Mouse (Mus musculus) T-cell, adult 2 months (primary cell): Measurements from ENCODE around the gene Hps1.

Source experiments
- DNase-seq: peaks from one replicate; pipeline ENCODE4 v3.0.0; 2022; ENCODE audit warnings: low spot score

Hps1 gene

DNA sequence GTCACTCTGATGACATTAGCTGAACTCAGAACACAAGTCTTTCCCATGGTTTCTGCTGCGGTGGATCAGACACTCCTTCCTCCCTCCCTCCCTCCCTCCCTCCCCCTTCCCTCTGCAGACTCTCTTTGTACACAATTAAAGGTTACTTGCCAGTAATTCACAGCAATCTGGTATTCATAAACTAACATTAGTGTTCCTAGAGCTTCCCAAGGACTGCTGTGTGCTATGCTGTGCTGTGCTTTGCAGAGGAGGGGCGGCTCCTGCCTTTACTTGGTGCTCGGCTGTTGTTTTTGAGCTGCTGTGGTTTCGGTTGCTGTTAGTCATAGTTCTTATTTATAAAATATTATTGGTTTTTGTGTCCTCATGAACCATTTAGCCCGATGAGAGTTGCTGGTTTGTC is 62.1 kb downstream of the Hps1 start:
- no peak for DNase-seq

DNA sequence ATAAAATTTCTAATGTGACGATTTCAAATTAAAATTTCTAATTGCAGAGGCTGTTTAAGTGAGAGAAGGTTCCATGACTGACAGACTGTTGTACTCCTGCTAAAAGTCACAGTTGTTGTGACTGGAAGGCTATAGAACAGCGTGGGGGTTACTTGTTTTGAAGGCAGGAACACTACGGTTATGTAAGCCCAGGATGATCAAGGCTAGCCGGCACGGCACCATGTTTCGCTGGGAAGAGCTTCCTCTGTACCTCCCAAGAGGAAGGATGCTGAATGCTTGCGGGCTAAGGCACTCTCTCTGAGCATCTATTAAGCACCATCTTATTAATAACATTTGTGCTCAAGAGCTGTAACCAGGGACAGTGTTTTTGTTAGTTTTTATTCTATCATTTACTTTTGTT is 63.3 kb downstream of the Hps1 start:
- DNase-seq = no peak

DNA sequence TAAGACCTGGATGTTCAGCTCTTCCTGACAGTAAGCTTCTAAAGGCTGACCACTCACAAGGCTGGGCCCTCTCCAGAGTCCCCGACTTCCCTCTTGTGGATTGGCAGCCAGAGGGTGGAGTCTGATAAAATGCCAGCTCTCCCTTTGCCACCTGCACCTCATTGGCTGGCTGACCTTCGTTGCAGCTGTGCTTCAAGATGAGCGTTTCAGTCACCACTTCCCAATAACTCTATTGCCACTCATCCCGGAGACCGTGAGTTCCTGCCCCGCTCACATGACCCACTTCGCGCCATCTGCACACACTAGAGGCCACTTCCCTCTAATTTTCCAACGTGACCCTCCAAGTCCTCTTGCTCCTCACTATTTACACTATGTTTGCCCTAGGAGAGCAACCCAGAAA is 66.0 kb downstream of the Hps1 start:
- DNase-seq = no peak
